Mouse (Mus musculus) erythroblast, embryonic 14.5 days (primary cell): ENCODE data around the gene Kat2a.

Experiments used
- GATA1 ChIP-seq: IDR thresholded peaks from 2 replicates; pipeline ENCODE4 v1.6.1; 2012; ENCODE audit warnings: low read length, inconsistent platforms, mixed read lengths
- TAL1 ChIP-seq: IDR thresholded peaks from 3 replicates; pipeline ENCODE4 v1.6.1; 2012; ENCODE audit warnings: low read length, inconsistent platforms, mixed read lengths

DNA sequence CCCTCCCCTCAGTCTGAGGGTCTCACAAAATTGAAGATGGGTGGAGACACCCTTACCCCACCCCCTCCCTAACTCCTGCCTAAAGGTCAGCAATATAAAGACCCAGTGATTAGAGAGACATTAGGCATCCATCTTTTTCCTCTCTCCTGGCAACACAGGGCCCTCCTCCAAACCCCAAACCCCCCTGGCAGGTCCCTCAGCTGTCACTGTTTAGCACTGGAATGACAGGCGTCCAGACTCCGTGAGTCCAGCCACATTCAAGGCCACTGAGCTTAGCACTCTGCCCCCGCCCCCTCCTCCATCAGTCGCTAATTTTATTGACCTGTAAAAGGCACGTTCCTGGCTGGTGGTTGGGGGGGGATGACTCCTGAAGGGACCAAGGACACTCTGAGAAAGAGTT, 19.1 kb downstream of the Kat2a start:
- TF ChIP-seq GATA1 (no peak), TAL1 (no peak)
